Mouse (Mus musculus): Measurements from ENCODE around the gene Cdh23. TPM values are rescaled to one million over a fixed set of nuclear protein-coding genes. Genes with fewer than 3 reads are reported as not detected.

The Cdh23 gene
- polyA plus RNA-seq, 1 experiment from 2014 or later, result 0.50 TPM

GRCm38 (mm10) chr10:60659450-60660020, 36.8 kb downstream of the Cdh23 start:
- WGBS, result 67% methylated on average over 15 of the region's 15 CpGs
- H3K27me3 ChIP-seq (ENCODE audit: insufficient read depth, low read length), result no peaks in the 10 kb centered on the region

GRCm38 (mm10) chr10:60658176-60658575, 38.1 kb downstream of the Cdh23 start:
- ATAC-seq (ENCODE audit: low FRiP score, low TSS enrichment), result no peak
- Histone ChIP-seq H3K27ac (ENCODE audit: low read length) (no peak overlapping the region), H3K27me3 (ENCODE audit: insufficient read depth, low read length) (no peaks in the 10 kb centered on the region), H3K9me3 (ENCODE audit: low read length) (no peaks in the 10 kb centered on the region), H3K4me2 (replicated peaks; ENCODE audit: low read depth, low read length) (no peak overlapping the region), H3K36me3 (ENCODE audit: insufficient read depth, low read length) (no peaks in the 10 kb centered on the region), H3K4me3 (ENCODE audit: low read length) (no peak overlapping the region), H3K4me1 (ENCODE audit: insufficient read depth, low read length) (no peaks in the 10 kb centered on the region), H3K9ac (replicated peaks; ENCODE audit: low read length) (no peak overlapping the region)
- 89% methylated on average over 10 of the region's 10 CpGs for WGBS

More at GRCm38 (mm10) chr10:60659450-60660020, 36.8 kb downstream of the Cdh23 start:
- Histone ChIP-seq H3K27ac (ENCODE audit: low read length) (no peak overlapping the region), H3K9ac (replicated peaks; ENCODE audit: low read length) (no peak overlapping the region), H3K4me3 (ENCODE audit: low read length) (no peak overlapping the region), H3K9me3 (ENCODE audit: low read length) (no peaks in the 10 kb centered on the region), H3K36me3 (ENCODE audit: insufficient read depth, low read length) (no peaks in the 10 kb centered on the region), H3K4me2 (replicated peaks; ENCODE audit: low read depth, low read length) (no peak overlapping the region), H3K4me1 (ENCODE audit: insufficient read depth, low read length) (no peaks in the 10 kb centered on the region)
- no peak for ATAC-seq (ENCODE audit: low FRiP score, low TSS enrichment)

- no peaks in the 10 kb centered on the region for H3K4me1 ChIP-seq (ENCODE audit: insufficient read depth, low read length)
- no peak overlapping the region for H3K4me3 ChIP-seq (ENCODE audit: low read length)
- H3K27ac ChIP-seq (ENCODE audit: low read length), result no peak overlapping the region
- no peaks in the 10 kb centered on the region for H3K27me3 ChIP-seq (ENCODE audit: insufficient read depth, low read length)
- H3K4me2 ChIP-seq (replicated peaks; ENCODE audit: low read depth, low read length), result no peak overlapping the region
- no peak for ATAC-seq (ENCODE audit: low FRiP score, low TSS enrichment)
- no peak overlapping the region for H3K9ac ChIP-seq (replicated peaks; ENCODE audit: low read length)
- H3K36me3 ChIP-seq (ENCODE audit: insufficient read depth, low read length), result no peaks in the 10 kb centered on the region
- 81% methylated on average over 4 of the region's 4 CpGs for WGBS
- H3K9me3 ChIP-seq (ENCODE audit: low read length), result no peaks in the 10 kb centered on the region
Observed at GRCm38 (mm10) chr10:60653675-60654074, 42.6 kb downstream of the Cdh23 start.

- Histone ChIP-seq H3K4me1 (ENCODE audit: insufficient read depth, low read length) (no peaks in the 10 kb centered on the region), H3K9ac (replicated peaks; ENCODE audit: low read length) (no peak overlapping the region), H3K36me3 (ENCODE audit: insufficient read depth, low read length) (no peaks in the 10 kb centered on the region), H3K27ac (ENCODE audit: low read length) (no peak overlapping the region), H3K4me2 (replicated peaks; ENCODE audit: low read depth, low read length) (no peak overlapping the region), H3K4me3 (ENCODE audit: low read length) (no peak overlapping the region), H3K9me3 (ENCODE audit: low read length) (no peaks in the 10 kb centered on the region), H3K27me3 (ENCODE audit: insufficient read depth, low read length) (no peaks in the 10 kb centered on the region)
- ATAC-seq (ENCODE audit: low FRiP score, low TSS enrichment), result no peak
- 88% methylated on average over 10 of the region's 10 CpGs for WGBS
Observed at GRCm38 (mm10) chr10:60653106-60653505, 43.2 kb downstream of the Cdh23 start.

DNA sequence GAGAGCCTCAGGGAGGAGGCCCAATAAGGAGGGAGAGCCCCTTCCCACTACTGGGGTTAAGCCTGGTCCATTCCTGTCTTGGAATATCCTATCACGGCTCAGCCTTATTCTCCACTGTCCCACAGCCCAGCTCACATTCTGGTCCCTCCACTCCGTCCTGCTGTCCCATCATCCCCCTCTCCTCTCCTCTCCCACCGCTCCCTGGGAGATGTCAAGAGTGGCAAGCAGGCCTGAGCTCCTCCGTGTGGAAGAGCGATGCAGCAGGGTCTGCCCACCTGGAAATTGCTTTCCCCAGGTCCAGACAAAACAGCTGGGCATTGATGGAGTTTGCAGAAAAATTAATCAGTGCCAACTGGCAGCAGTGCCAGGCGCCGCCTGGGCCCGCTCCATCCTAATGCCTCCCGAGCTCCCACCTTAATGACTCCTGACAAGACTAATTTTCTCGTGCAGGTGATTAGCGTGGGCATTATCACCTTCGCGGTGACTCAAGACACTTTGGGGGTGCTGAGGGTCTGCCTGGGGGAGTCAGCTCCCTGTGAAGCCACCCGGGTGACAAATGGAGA, 52.1 kb downstream of the Cdh23 start:
- Histone ChIP-seq H3K4me2 (replicated peaks; ENCODE audit: low read depth, low read length) (no peak overlapping the region), H3K9ac (replicated peaks; ENCODE audit: low read length) (no peak overlapping the region), H3K4me1 (ENCODE audit: insufficient read depth, low read length) (no peaks in the 10 kb centered on the region), H3K36me3 (ENCODE audit: insufficient read depth, low read length) (no peaks in the 10 kb centered on the region), H3K4me3 (ENCODE audit: low read length) (no peak overlapping the region), H3K27ac (ENCODE audit: low read length) (no peak overlapping the region), H3K27me3 (ENCODE audit: insufficient read depth, low read length) (no peaks in the 10 kb centered on the region), H3K9me3 (ENCODE audit: low read length) (no peaks in the 10 kb centered on the region)
- 76% methylated on average over 14 of the region's 14 CpGs for WGBS
- ATAC-seq (ENCODE audit: low FRiP score, low TSS enrichment), result no peak

- 34% methylated on average over 9 of the region's 9 CpGs for WGBS
- Histone ChIP-seq H3K4me2 (replicated peaks; ENCODE audit: low read depth, low read length) (no peak overlapping the region), H3K36me3 (ENCODE audit: insufficient read depth, low read length) (no peaks in the 10 kb centered on the region), H3K27ac (ENCODE audit: low read length) (no peak overlapping the region), H3K4me1 (ENCODE audit: insufficient read depth, low read length) (peaks cover 5% of the 10 kb centered on the region; the same call in 1 of the 2 replicates), H3K9me3 (ENCODE audit: low read length) (no peaks in the 10 kb centered on the region), H3K27me3 (ENCODE audit: insufficient read depth, low read length) (no peaks in the 10 kb centered on the region), H3K4me3 (ENCODE audit: low read length) (no peak overlapping the region), H3K9ac (replicated peaks; ENCODE audit: low read length) (no peak overlapping the region)
- ATAC-seq (ENCODE audit: low FRiP score, low TSS enrichment), result no peak
Observed at GRCm38 (mm10) chr10:60639291-60639690, 57.0 kb downstream of the Cdh23 start.

- H3K9me3 ChIP-seq (ENCODE audit: low read length), result no peaks in the 10 kb centered on the region
- peaks cover 5% of the 10 kb centered on the region; the same call in 1 of the 2 replicates for H3K4me1 ChIP-seq (ENCODE audit: insufficient read depth, low read length)
- 24% methylated on average over 13 of the region's 13 CpGs for WGBS
- H3K27me3 ChIP-seq (ENCODE audit: insufficient read depth, low read length), result no peaks in the 10 kb centered on the region
- peak overlapping the region; percentile 1; the same call in 1 of the 2 replicates for H3K4me2 ChIP-seq (replicated peaks; ENCODE audit: low read depth, low read length)
- no peaks in the 10 kb centered on the region for H3K36me3 ChIP-seq (ENCODE audit: insufficient read depth, low read length)
- ATAC-seq (ENCODE audit: low FRiP score, low TSS enrichment), result peak; percentile 39; the same call in 1 of the 2 replicates
- no peak overlapping the region for H3K4me3 ChIP-seq (ENCODE audit: low read length)
- no peak overlapping the region for H3K27ac ChIP-seq (ENCODE audit: low read length)
- H3K9ac ChIP-seq (replicated peaks; ENCODE audit: low read length), result no peak overlapping the region
Observed at GRCm38 (mm10) chr10:60635568-60636295, 60.6 kb downstream of the Cdh23 start.

- H3K36me3 ChIP-seq (ENCODE audit: insufficient read depth, low read length), result peaks cover 1% of the 10 kb centered on the region; the same call in 1 of the 2 replicates
- H3K9ac ChIP-seq (replicated peaks; ENCODE audit: low read length), result no peak overlapping the region
- no peaks in the 10 kb centered on the region for H3K27me3 ChIP-seq (ENCODE audit: insufficient read depth, low read length)
- no peak for ATAC-seq (ENCODE audit: low FRiP score, low TSS enrichment)
- H3K4me2 ChIP-seq (replicated peaks; ENCODE audit: low read depth, low read length), result no peak overlapping the region
- H3K27ac ChIP-seq (ENCODE audit: low read length), result no peak overlapping the region
- H3K4me3 ChIP-seq (ENCODE audit: low read length), result no peak overlapping the region
- H3K9me3 ChIP-seq (ENCODE audit: low read length), result peaks cover 9% of the 10 kb centered on the region
- WGBS, result 53% methylated on average over 9 of the region's 9 CpGs
- peaks cover 5% of the 10 kb centered on the region; the same call in 1 of the 2 replicates for H3K4me1 ChIP-seq (ENCODE audit: insufficient read depth, low read length)
Observed at GRCm38 (mm10) chr10:60634391-60634790, 61.9 kb downstream of the Cdh23 start.

DNA sequence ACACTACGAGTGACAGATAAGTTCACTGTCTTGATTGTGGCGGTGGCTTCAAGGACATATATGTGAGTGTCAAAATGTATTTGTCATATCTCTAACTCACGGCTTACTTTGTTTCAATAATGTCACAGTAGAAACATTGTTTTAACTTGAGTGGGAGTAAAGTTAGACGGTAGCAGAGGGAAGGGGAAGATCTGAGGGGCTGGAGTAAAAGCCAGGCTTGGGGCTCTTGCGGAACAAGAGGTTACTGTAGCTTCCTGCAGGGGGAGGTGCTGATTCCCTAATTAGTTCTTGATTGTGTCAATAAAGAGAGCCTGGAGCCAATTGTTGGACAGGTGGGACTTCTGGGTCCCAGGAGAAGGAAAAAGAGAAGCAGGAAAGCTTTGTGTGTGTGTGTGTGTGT, 70.2 kb downstream of the Cdh23 start:
- peaks cover 4% of the 10 kb centered on the region; the same call in 1 of the 2 replicates for H3K36me3 ChIP-seq (ENCODE audit: insufficient read depth, low read length)
- ATAC-seq (ENCODE audit: low FRiP score, low TSS enrichment), result no peak
- no peak overlapping the region for H3K4me3 ChIP-seq (ENCODE audit: low read length)
- H3K27ac ChIP-seq (ENCODE audit: low read length), result no peak overlapping the region
- H3K27me3 ChIP-seq (ENCODE audit: insufficient read depth, low read length), result 0 out of 2 replicates have a peak, but pooled peaks cover 3% of the 10 kb centered on the region
- H3K9ac ChIP-seq (replicated peaks; ENCODE audit: low read length), result no peak overlapping the region
- no peaks in the 10 kb centered on the region for H3K4me1 ChIP-seq (ENCODE audit: insufficient read depth, low read length)
- H3K9me3 ChIP-seq (ENCODE audit: low read length), result peaks cover 16% of the 10 kb centered on the region
- no peak overlapping the region for H3K4me2 ChIP-seq (replicated peaks; ENCODE audit: low read depth, low read length)
- 68% methylated on average over 5 of the region's 5 CpGs for WGBS

GRCm38 (mm10) chr10:60625511-60625910, 70.8 kb downstream of the Cdh23 start:
- 72% methylated on average over 3 of the region's 3 CpGs for WGBS
- H3K9ac ChIP-seq (replicated peaks; ENCODE audit: low read length), result no peak overlapping the region
- H3K4me2 ChIP-seq (replicated peaks; ENCODE audit: low read depth, low read length), result no peak overlapping the region
- H3K27me3 ChIP-seq (ENCODE audit: insufficient read depth, low read length), result 0 out of 2 replicates have a peak, but pooled peaks cover 3% of the 10 kb centered on the region
- ATAC-seq (ENCODE audit: low FRiP score, low TSS enrichment), result no peak
- peaks cover 4% of the 10 kb centered on the region; the same call in 1 of the 2 replicates for H3K36me3 ChIP-seq (ENCODE audit: insufficient read depth, low read length)
- no peak overlapping the region for H3K27ac ChIP-seq (ENCODE audit: low read length)
- no peaks in the 10 kb centered on the region for H3K4me1 ChIP-seq (ENCODE audit: insufficient read depth, low read length)
- no peak overlapping the region for H3K4me3 ChIP-seq (ENCODE audit: low read length)
- peaks cover 16% of the 10 kb centered on the region for H3K9me3 ChIP-seq (ENCODE audit: low read length)
